ENCODE assay signal across 21 mouse cellular contexts in genomic region chr9:60410872-60411635, GRCm38 (mm10).
DNase-seq lines count a peak whose midpoint lies in the region; ATAC-seq and TF ChIP-seq lines count a peak whose summit lies in the region.
"Had no signal": no experiment of that assay in that cellular context is flagged by ENCODE, and none has a peak within 500 bp of the region (broad histone marks: within the 10 kb centered on the region; RNA-seq: fewer than 3 reads in every experiment).

No protein-coding gene starts in this region.

- H3K9ac ChIP-seq in hindbrain, postnatal 0 days (replicated peaks; ENCODE audit: low read length), result no peak overlapping the region
- no peak overlapping the region for H3K9ac ChIP-seq in hindbrain, embryonic 13.5 days
- no peak overlapping the region for H3K9ac ChIP-seq in embryonic facial prominence, embryonic 15.5 days
- H3K9ac ChIP-seq: heart, embryonic 15.5 days; limb, embryonic 13.5 days; liver, embryonic 15.5 days had no signal

- H3K36me3 ChIP-seq in hindbrain, postnatal 0 days (ENCODE audit: insufficient read depth, low read length), result no peaks in the 10 kb centered on the region
- H3K36me3 ChIP-seq in hindbrain, embryonic 13.5 days, result no peaks in the 10 kb centered on the region
- no peaks in the 10 kb centered on the region for H3K36me3 ChIP-seq in embryonic facial prominence, embryonic 15.5 days
- H3K36me3 ChIP-seq: G1E; heart, embryonic 15.5 days; limb, embryonic 13.5 days; liver, embryonic 15.5 days had no signal

- peaks cover 7% of the 10 kb centered on the region for H3K4me1 ChIP-seq in hindbrain, postnatal 0 days (ENCODE audit: insufficient read depth, low read length)
- H3K4me1 ChIP-seq in hindbrain, embryonic 13.5 days (replicated peaks), result peaks cover 21% of the 10 kb centered on the region
- H3K4me1 ChIP-seq in embryonic facial prominence, embryonic 15.5 days, result peaks cover 32% of the 10 kb centered on the region
- H3K4me1 ChIP-seq: heart, embryonic 15.5 days; liver, embryonic 15.5 days had no signal

- no peak for TF ChIP-seq CTCF in hindbrain, postnatal 0 days (IDR thresholded peaks at IDR 0.05; ENCODE audit: low read depth)

- H3K4me3 ChIP-seq in hindbrain, postnatal 0 days (ENCODE audit: low read length), result no peak overlapping the region
- no peak overlapping the region for H3K4me3 ChIP-seq in hindbrain, embryonic 13.5 days
- H3K4me3 ChIP-seq in embryonic facial prominence, embryonic 15.5 days (replicated peaks), result no peak overlapping the region
- H3K4me3 ChIP-seq: heart, embryonic 15.5 days; limb, embryonic 13.5 days; liver, embryonic 15.5 days; megakaryocyte, embryonic 14.5 days had no signal

- no peaks in the 10 kb centered on the region for H3K9me3 ChIP-seq in hindbrain, postnatal 0 days (ENCODE audit: low read length)
- H3K9me3 ChIP-seq in hindbrain, embryonic 13.5 days, result no peaks in the 10 kb centered on the region
- no peaks in the 10 kb centered on the region for H3K9me3 ChIP-seq in embryonic facial prominence, embryonic 15.5 days (replicated peaks)
- H3K9me3 ChIP-seq: G1E; heart, embryonic 15.5 days; limb, embryonic 13.5 days; liver, embryonic 15.5 days; megakaryocyte, embryonic 14.5 days had no signal

- no peak overlapping the region; the same call in 1 of the 2 replicates for H3K27ac ChIP-seq in hindbrain, postnatal 0 days
- no peak overlapping the region for H3K27ac ChIP-seq in hindbrain, embryonic 13.5 days
- H3K27ac ChIP-seq in embryonic facial prominence, embryonic 15.5 days (replicated peaks), result no peak overlapping the region
- H3K27ac ChIP-seq: heart, embryonic 15.5 days; limb, embryonic 13.5 days; liver, embryonic 15.5 days; stomach, postnatal 0 days had no signal

- peak; percentile 53 for DNase-seq in hindbrain, postnatal 0 days (ENCODE audit: low spot score)
- DNase-seq in retina, embryonic 14.5 days (ENCODE audit: low spot score), result peak; percentile 11
- no peak for DNase-seq in retina, postnatal 1 day
- peak; percentile 50 to 66 for DNase-seq in cerebellum, postnatal 14 days
- no peak for DNase-seq in heart, postnatal 4 days
- DNase-seq: adrenal gland, postnatal 10 days; heart, adult 18-20 months; kidney, adult 2 months; kidney, postnatal 36 days; lung, postnatal 10 days had no signal

- WGBS in hindbrain, postnatal 0 days, result 54% methylated on average over 17 of the region's 17 CpGs
- 77% methylated on average over 17 of the region's 17 CpGs for WGBS in hindbrain, embryonic 13.5 days
- 28% methylated on average over 17 of the region's 17 CpGs for WGBS in embryonic facial prominence, embryonic 15.5 days

- H3K4me2 ChIP-seq in hindbrain, postnatal 0 days (ENCODE audit: low read depth, low read length), result no peak overlapping the region
- H3K4me2 ChIP-seq in hindbrain, embryonic 13.5 days, result no peak overlapping the region
- 0 out of 2 replicates have a peak overlapping the region, but pooled peaks have one; percentile 6 for H3K4me2 ChIP-seq in embryonic facial prominence, embryonic 15.5 days (replicated peaks)
- H3K4me2 ChIP-seq: heart, embryonic 15.5 days; limb, embryonic 13.5 days; liver, embryonic 15.5 days had no signal

- no peaks in the 10 kb centered on the region for H3K27me3 ChIP-seq in hindbrain, postnatal 0 days (ENCODE audit: insufficient read depth, low read length)
- no peaks in the 10 kb centered on the region for H3K27me3 ChIP-seq in hindbrain, embryonic 13.5 days
- no peaks in the 10 kb centered on the region for H3K27me3 ChIP-seq in embryonic facial prominence, embryonic 15.5 days
- H3K27me3 ChIP-seq: heart, embryonic 15.5 days; limb, embryonic 13.5 days had no signal

- ATAC-seq in hindbrain, postnatal 0 days, result peak; percentile 29; the same call in 1 of the 2 replicates
- no peak for ATAC-seq in hindbrain, embryonic 13.5 days (ENCODE audit: low FRiP score)
- no peak for ATAC-seq in embryonic facial prominence, embryonic 15.5 days (ENCODE audit: insufficient number of reproducible peaks, low FRiP score, low TSS enrichment, low read depth)
- no peak for ATAC-seq in monocyte, adult 5-6 weeks (replicated peaks; ENCODE audit: insufficient number of reproducible peaks, low FRiP score, low TSS enrichment, poor library complexity, severe bottlenecking)
- ATAC-seq: activated CD4-positive, CD25-positive, alpha-beta regulatory T cell, adult 4 months; midbrain, embryonic 16.5 days had no signal

Comparison
In these comparisons a context has a peak if more than half of its experiments do, and no peak if none do; other contexts are left out.
1. DNase-seq: peak in hindbrain, postnatal 0 days (single experiment), retina, embryonic 14.5 days (single experiment) and cerebellum, postnatal 14 days (2 of 2); none in retina, postnatal 1 day (single experiment) and heart, postnatal 4 days (single experiment).